Mouse (Mus musculus): ENCODE data around the gene Wbp4. TPM values are rescaled to one million over a fixed set of nuclear protein-coding genes. Genes with fewer than 3 reads are reported as not detected.

Wbp4 gene
- polyA plus RNA-seq, 1 experiment from 2014 or later = 43.1 TPM

Other genes starting within 250 kb of the Wbp4 start
- not detected in 2 replicates for gene Zfp957, start 234.2 kb downstream of the Wbp4 start, polyA plus RNA-seq (2015; fragmentation: Nextera tagmentation; extraction: Ambion mirVana)
- gene Rgcc, start 179.9 kb downstream of the Wbp4 start, polyA plus RNA-seq (2015; fragmentation: Nextera tagmentation; extraction: Ambion mirVana) = 173 and 176 TPM in 2 replicates
- 35.8 and 41.2 TPM in 2 replicates for gene Naa16, start 90.7 kb downstream of the Wbp4 start, polyA plus RNA-seq (2015; fragmentation: Nextera tagmentation; extraction: Ambion mirVana)
- 11.4 and 12.1 TPM in 2 replicates for gene Mtrf1, start 83.7 kb downstream of the Wbp4 start, polyA plus RNA-seq (2015; fragmentation: Nextera tagmentation; extraction: Ambion mirVana)
- 11.6 and 12.8 TPM in 2 replicates for gene Kbtbd7, start 55.0 kb downstream of the Wbp4 start, polyA plus RNA-seq (2015; fragmentation: Nextera tagmentation; extraction: Ambion mirVana)
- gene Kbtbd6, start 29.7 kb downstream of the Wbp4 start, polyA plus RNA-seq (2015; fragmentation: Nextera tagmentation; extraction: Ambion mirVana) = 3.8 and 4.3 TPM in 2 replicates
- gene Elf1, start 326 bp downstream of the Wbp4 start, polyA plus RNA-seq (2015; fragmentation: Nextera tagmentation; extraction: Ambion mirVana) = 14.0 and 14.5 TPM in 2 replicates
- gene Sugt1, start 106.2 kb upstream of the Wbp4 start, polyA plus RNA-seq (2015; fragmentation: Nextera tagmentation; extraction: Ambion mirVana) = 122 and 124 TPM in 2 replicates
- 9.4 and 11.2 TPM in 2 replicates for gene Cnmd, start 180.7 kb upstream of the Wbp4 start, polyA plus RNA-seq (2015; fragmentation: Nextera tagmentation; extraction: Ambion mirVana)

Measured in lung, embryonic 16.5 days (tissue).